Mouse (Mus musculus) liver, embryonic 14.5 days (tissue): ENCODE results near the gene Rbmxl1.

Experiments used
- CTCF ChIP-seq: IDR thresholded peaks from 2 replicates; pipeline ENCODE4 v1.5.1; 2016; ENCODE audit warnings: antibody characterized with exemption, low read depth, control low read depth
- EP300 ChIP-seq: IDR thresholded peaks from 2 replicates; pipeline ENCODE4 v1.6.1; 2016; ENCODE audit warnings: antibody characterized with exemption, low read depth

- TF ChIP-seq CTCF = no peak
- no peak for TF ChIP-seq EP300
These were observed 41.5 kb upstream of the Rbmxl1 start for GRCm38 (mm10) chr8:78549971-78550751.
